In the genomic region with DNA sequence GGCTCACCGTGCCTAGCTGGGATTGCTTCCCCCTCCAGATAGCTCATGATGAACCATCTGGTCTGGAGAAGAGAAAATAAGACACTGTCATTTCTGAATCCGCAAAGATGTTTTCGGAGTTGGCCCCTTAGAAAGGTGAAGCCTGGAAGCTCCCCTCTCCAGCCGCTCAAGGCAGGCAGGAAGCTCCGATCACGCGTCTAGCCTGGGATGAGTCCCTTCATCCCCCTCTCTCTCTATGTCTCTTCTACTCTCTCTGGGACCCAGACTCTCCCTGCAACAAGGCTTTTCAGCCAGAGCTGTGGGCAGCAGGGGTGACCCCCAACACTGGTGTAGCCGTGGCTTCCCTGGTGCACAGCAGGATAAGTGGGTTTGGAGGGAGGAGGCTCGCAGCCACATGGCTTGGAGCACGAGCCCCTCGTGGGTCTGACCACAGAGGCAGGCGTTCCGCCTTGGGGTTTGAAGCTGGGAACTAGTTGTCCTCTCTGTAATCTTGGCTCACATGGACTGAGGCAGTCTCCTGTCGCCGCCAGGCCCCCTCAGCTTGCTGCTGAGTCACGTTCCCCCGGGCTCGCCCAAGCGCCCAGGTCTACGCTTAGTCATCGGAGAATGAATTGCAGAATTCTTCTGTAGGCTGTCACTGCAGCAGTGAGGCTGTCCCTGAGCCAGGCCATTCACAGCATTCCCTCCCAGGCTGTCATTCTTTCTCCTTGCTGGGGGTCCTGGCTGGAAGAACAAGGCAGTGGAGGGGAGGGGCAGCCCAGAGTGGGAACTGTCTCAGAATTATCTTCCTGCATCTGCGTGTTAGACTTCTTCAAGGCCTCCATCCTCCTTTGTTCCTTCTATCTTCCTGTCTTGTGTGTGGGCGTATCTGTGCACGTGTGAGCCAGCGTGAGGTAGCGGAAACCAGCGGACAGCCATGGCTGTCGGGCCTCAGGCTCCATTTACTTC, we compare ENCODE assay signal across 8 mouse cellular contexts. TPM values are rescaled to one million over a fixed set of nuclear protein-coding genes. Genes with fewer than 3 reads are reported as not detected.
DNase-seq lines count a peak whose midpoint lies in the region; ATAC-seq lines count a peak whose summit lies in the region.

No protein-coding gene starts in this region.

- H3K4me1 ChIP-seq in heart, embryonic 12.5 days (replicated peaks), result peaks cover 16% of the 10 kb centered on the region

- H3K36me3 ChIP-seq in heart, embryonic 12.5 days, result no peaks in the 10 kb centered on the region

- H3K27ac ChIP-seq in heart, embryonic 12.5 days (ENCODE audit: poor library complexity, severe bottlenecking), result peak overlapping the region; percentile 49

- H3K4me2 ChIP-seq in heart, embryonic 12.5 days, result peak overlapping the region; percentile 35

- peak; percentile 91 for ATAC-seq in heart, embryonic 12.5 days (ENCODE audit: insufficient number of reproducible peaks, low FRiP score)

- H3K27me3 ChIP-seq in heart, embryonic 12.5 days (replicated peaks), result no peaks in the 10 kb centered on the region

- H3K9me3 ChIP-seq in heart, embryonic 12.5 days (replicated peaks), result peaks cover 6% of the 10 kb centered on the region; the same call in 1 of the 2 replicates

- no peak overlapping the region for H3K4me3 ChIP-seq in heart, embryonic 12.5 days

- peak overlapping the region; percentile 3; the same call in 1 of the 2 replicates for H3K9ac ChIP-seq in heart, embryonic 12.5 days

- WGBS in heart, embryonic 12.5 days, result 46% methylated on average over 28 of the region's 28 CpGs

- DNase-seq in left cerebral cortex, adult 11 months (ENCODE audit: low spot score), result peak; percentile 66
- DNase-seq in left cerebral cortex, postnatal 4 days, result no peak
- DNase-seq in NIH3T3 (ENCODE audit: low read depth), result peak; percentile 90
- peak; percentile 6 for DNase-seq in embryo, embryonic 9.5 days (ENCODE audit: extremely low spot score)
- DNase-seq in left cerebral cortex, postnatal 25 days (ENCODE audit: low spot score in 2 of 2), result peak; percentile 72 to 91
- peak; percentile 80 to 83 for DNase-seq in right cerebral cortex, postnatal 36 days (ENCODE audit: low spot score in 2 of 2)
- no peak for DNase-seq in kidney, adult 8-10 months

- intact Hi-C loops in left cerebral cortex, postnatal 4 days (cut with DNase I), result no loop called here
- intact Hi-C loops in left cerebral cortex, postnatal 25 days (cut with DNase I), result loop anchor here (2.0 kb wide), 1 partner anchor 70 kb away; no protein-coding TSS in a partner anchor

RNA-seq across cellular contexts. Expression of a gene that starts 13.2 kb away (rescaled TPM):
- 1 to 10 TPM; 4.1 to 5.6 TPM for total RNA-seq in left cerebral cortex, postnatal 4 days (2021)
- 7.0 and 7.8 TPM in 2 replicates for polyA plus RNA-seq in heart, embryonic 12.5 days (2016; fragmentation: Nextera tagmentation; extraction: Ambion mirVana)
- total RNA-seq in left cerebral cortex, postnatal 25 days (2021), result 1 to 10 TPM; 3.0 to 3.9 TPM

RNA-seq across cellular contexts. Expression of a gene that starts 30.8 kb away (rescaled TPM):
- under 1 TPM; 0.60 TPM for total RNA-seq in left cerebral cortex, postnatal 4 days (2021)
- 0.69 and 0.70 TPM in 2 replicates for polyA plus RNA-seq in heart, embryonic 12.5 days (2016; fragmentation: Nextera tagmentation; extraction: Ambion mirVana)
- under 1 TPM; 0.55 to 0.99 TPM for total RNA-seq in left cerebral cortex, postnatal 25 days (2021)

RNA-seq across cellular contexts. Expression of a gene that starts 46.3 kb away (rescaled TPM):
- total RNA-seq in left cerebral cortex, postnatal 4 days (2021), result not detected
- polyA plus RNA-seq in heart, embryonic 12.5 days (2016; fragmentation: Nextera tagmentation; extraction: Ambion mirVana), result 0.21 TPM in 1 of 2 replicates, not detected in the other
- total RNA-seq in left cerebral cortex, postnatal 25 days (2021), result not detected

RNA-seq across cellular contexts. Expression of a gene that starts 56.9 kb away (rescaled TPM):
- total RNA-seq in left cerebral cortex, postnatal 4 days (2021), result 100 to 1,000 TPM; 193 to 208 TPM
- 143 and 145 TPM in 2 replicates for polyA plus RNA-seq in heart, embryonic 12.5 days (2016; fragmentation: Nextera tagmentation; extraction: Ambion mirVana)
- 100 to 1,000 TPM; 304 to 317 TPM for total RNA-seq in left cerebral cortex, postnatal 25 days (2021)

Comparison
In these comparisons a context has a peak if more than half of its experiments do, and no peak if none do; other contexts are left out.
1. DNase-seq: peak in left cerebral cortex, adult 11 months (single experiment), NIH3T3 (single experiment), embryo, embryonic 9.5 days (single experiment), left cerebral cortex, postnatal 25 days (2 of 2) and right cerebral cortex, postnatal 36 days (2 of 2); none in left cerebral cortex, postnatal 4 days (single experiment) and kidney, adult 8-10 months (0 of 2).